Mouse (Mus musculus): Measurements from ENCODE around the gene Hoxa1. TPM values are rescaled to one million over a fixed set of nuclear protein-coding genes. Genes with fewer than 3 reads are reported as not detected.

Hoxa1 gene
- total and polyA plus RNA-seq, 3 experiments = 1.9 to 3.7 (median 3.2) TPM

- Histone ChIP-seq H3K4me1 (ENCODE audit: control insufficient read depth in 1 of 2, insufficient read depth in 2 of 2) (peaks cover 0 to 12% of the 10 kb centered on the region in 2 experiments; a peak in 2 of 4 replicates), H3K36me3 (replicated peaks in 1 of 2; ENCODE audit: control insufficient read depth in 1 of 2, insufficient read depth in 1 of 2, low read length in 1 of 2) (peaks cover 6 to 38% of the 10 kb centered on the region in 2 experiments), H3K79me2 (replicated peaks; ENCODE audit: control insufficient read depth, extremely low read depth, insufficient read depth, poor library complexity, severe bottlenecking) (peaks cover 7% of the 10 kb centered on the region; the same call in 1 of the 2 replicates), H3K4me3 (replicated peaks in 1 of 3; ENCODE audit: low read depth in 2 of 3, low read length in 2 of 3, poor library complexity in 1 of 3) (no peak overlapping the region), H3K9me3 (replicated peaks; ENCODE audit: low read length) (no peaks in the 10 kb centered on the region), H3K9ac (ENCODE audit: insufficient read depth, low read depth) (no peak overlapping the region), H3K4me2 (ENCODE audit: insufficient read depth, low read depth, poor library complexity, severe bottlenecking) (no peak overlapping the region), H3K27ac (ENCODE audit: insufficient read depth, low read depth) (no peak overlapping the region), H3K27me3 (replicated peaks) (no peaks in the 10 kb centered on the region)
- DNase-seq (ENCODE audit: extremely low read depth) = no peak
- in situ Hi-C loops (cut with MboI; ENCODE audit: low pct_ligation_motif_present, low pct_unique_long_range_greater_than_20kb, low sequenced_read_pairs) (no loop called here), dilution Hi-C loops (cut with MboI; ENCODE audit: extremely low pct_ligation_motif_present, extremely low pct_unique_long_range_greater_than_20kb, low sequenced_read_pairs) (no loop called here)
- TF ChIP-seq KAT2A (IDR thresholded peaks at IDR 0.05; ENCODE audit: insufficient replicate concordance, low read length) (no peak), SIN3A (IDR thresholded peaks at IDR 0.05; ENCODE audit: low read length) (no peak), ETS1 (conservative IDR thresholded peaks at IDR 0.05; ENCODE audit: low read depth, low read length) (no peak), MAFK (IDR thresholded peaks at IDR 0.05; ENCODE audit: insufficient replicate concordance, low read length) (no peak), ZKSCAN1 (IDR thresholded peaks at IDR 0.05; ENCODE audit: borderline replicate concordance, low read depth, low read length) (no peak), UBTF (IDR thresholded peaks at IDR 0.05; ENCODE audit: low read depth, low read length) (no peak), JUN (IDR thresholded peaks at IDR 0.05; ENCODE audit: insufficient read depth, low read depth, low read length) (no peak), MEF2A (IDR thresholded peaks at IDR 0.05; ENCODE audit: borderline replicate concordance, low read depth, low read length) (no peak), USF1 (IDR thresholded peaks at IDR 0.05; ENCODE audit: low read depth, low read length) (no peak), ZNF384 (IDR thresholded peaks at IDR 0.05; ENCODE audit: low read depth, low read length) (no peak), MXI1 (IDR thresholded peaks at IDR 0.05; ENCODE audit: low read depth, low read length) (no peak), CHD1 (IDR thresholded peaks at IDR 0.05; ENCODE audit: low read depth, low read length) (no peak)
These were observed 4.7 kb upstream of the Hoxa1 start for GRCm38 (mm10) chr6:52162611-52163365.

DNA sequence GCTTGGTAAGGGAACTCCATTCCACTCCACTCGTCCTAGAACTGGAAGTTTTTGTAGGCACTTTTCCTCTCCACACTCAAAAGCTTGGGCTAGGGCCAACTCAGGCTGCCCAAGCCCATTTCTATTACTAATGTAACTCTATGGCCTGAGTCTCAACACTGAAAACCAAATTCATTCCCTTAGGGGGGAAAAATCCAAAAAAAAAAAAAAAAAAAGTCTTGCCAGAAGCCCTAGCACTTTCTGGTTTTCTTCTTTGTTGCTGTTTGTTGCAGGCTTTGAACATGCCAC, 3.9 kb upstream of the Hoxa1 start:
- in situ Hi-C loops (cut with MboI; ENCODE audit: low pct_ligation_motif_present, low pct_unique_long_range_greater_than_20kb, low sequenced_read_pairs) (no loop called here), dilution Hi-C loops (cut with MboI; ENCODE audit: extremely low pct_ligation_motif_present, extremely low pct_unique_long_range_greater_than_20kb, low sequenced_read_pairs) (no loop called here)

More for the DNA sequence above, 3.9 kb upstream of the Hoxa1 start:
- Histone ChIP-seq H3K9ac (ENCODE audit: insufficient read depth, low read depth) (no peak overlapping the region), H3K79me2 (replicated peaks; ENCODE audit: control insufficient read depth, extremely low read depth, insufficient read depth, poor library complexity, severe bottlenecking) (peaks cover 7% of the 10 kb centered on the region; the same call in 1 of the 2 replicates), H3K27me3 (replicated peaks) (no peaks in the 10 kb centered on the region), H3K4me3 (replicated peaks in 1 of 3; ENCODE audit: low read depth in 2 of 3, low read length in 2 of 3, poor library complexity in 1 of 3) (no peak overlapping the region), H3K9me3 (replicated peaks; ENCODE audit: low read length) (no peaks in the 10 kb centered on the region), H3K4me1 (ENCODE audit: control insufficient read depth in 1 of 2, insufficient read depth in 2 of 2) (peaks cover 2 to 17% of the 10 kb centered on the region in 2 experiments; a peak in 3 of 4 replicates), H3K36me3 (replicated peaks in 1 of 2; ENCODE audit: control insufficient read depth in 1 of 2, insufficient read depth in 1 of 2, low read length in 1 of 2) (peaks cover 6 to 35% of the 10 kb centered on the region in 2 experiments), H3K4me2 (ENCODE audit: insufficient read depth, low read depth, poor library complexity, severe bottlenecking) (no peak overlapping the region), H3K27ac (ENCODE audit: insufficient read depth, low read depth) (no peak overlapping the region)
- DNase-seq (ENCODE audit: extremely low read depth) = no peak
- TF ChIP-seq PAX5 (IDR thresholded peaks at IDR 0.05; ENCODE audit: low read length) (no peak), JUND (conservative IDR thresholded peaks at IDR 0.05; ENCODE audit: low read depth, low read length) (no peak), RCOR1 (conservative IDR thresholded peaks at IDR 0.05; ENCODE audit: low read depth, low read length) (no peak), POLR2AphosphoS2 (IDR thresholded peaks at IDR 0.05; ENCODE audit: low read depth, low read length) (no peak), KAT2A (IDR thresholded peaks at IDR 0.05; ENCODE audit: insufficient replicate concordance, low read length) (no peak), ETS1 (conservative IDR thresholded peaks at IDR 0.05; ENCODE audit: low read depth, low read length) (no peak), SMC3 (IDR thresholded peaks at IDR 0.05; ENCODE audit: low read depth, low read length) (no peak), CHD1 (IDR thresholded peaks at IDR 0.05; ENCODE audit: low read depth, low read length) (no peak), USF1 (IDR thresholded peaks at IDR 0.05; ENCODE audit: low read depth, low read length) (no peak)
